Comparison of ENCODE assay signal across 10 mouse cellular contexts in genomic region chr9:63650905-63651304, GRCm38 (mm10). TPM values are rescaled to one million over a fixed set of nuclear protein-coding genes. Genes with fewer than 3 reads are reported as not detected.
DNase-seq lines count a peak whose midpoint lies in the region; ATAC-seq and TF ChIP-seq lines count a peak whose summit lies in the region.
"Had no signal": no experiment of that assay in that cellular context is flagged by ENCODE, and none has a peak within 500 bp of the region (broad histone marks: within the 10 kb centered on the region; RNA-seq: fewer than 3 reads in every experiment).

No protein-coding gene starts in this region.

- DNase-seq in heart, adult 11 months, result peak; percentile 97
- DNase-seq in heart, embryonic 10.5 days (ENCODE audit: low spot score), result no peak
- peak; percentile 61 to 63 for DNase-seq in heart, postnatal 36 days
- no peak for DNase-seq in ovary, postnatal 14 days (ENCODE audit: low spot score)
- no peak for DNase-seq in thymus, postnatal 0 days (ENCODE audit: low spot score)

- H3K4me3 ChIP-seq in heart, embryonic 10.5 days, result no peak overlapping the region
- H3K4me3 ChIP-seq in ES-Bruce4 (ENCODE audit: low read depth, low read length), result 0 out of 2 replicates have a peak overlapping the region, but pooled peaks have one; percentile 9
- H3K4me3 ChIP-seq in embryonic facial prominence, embryonic 13.5 days, result no peak overlapping the region
- no peak overlapping the region for H3K4me3 ChIP-seq in kidney, embryonic 16.5 days (ENCODE audit: low read length)

- no peak for TF ChIP-seq POLR2A in ES-Bruce4 (IDR thresholded peaks at IDR 0.05; ENCODE audit: insufficient read depth, low read length)

- 0 out of 2 replicates have a peak overlapping the region, but pooled peaks have one; percentile 10 for H3K9ac ChIP-seq in ES-Bruce4 (ENCODE audit: low read depth, poor library complexity, severe bottlenecking)
- H3K9ac ChIP-seq in embryonic facial prominence, embryonic 13.5 days, result peak overlapping the region; percentile 51
- H3K9ac ChIP-seq in kidney, embryonic 16.5 days (replicated peaks; ENCODE audit: low read length), result no peak overlapping the region

- WGBS in heart, embryonic 10.5 days, result 89% methylated on average over 14 of the region's 14 CpGs
- 63% methylated on average over 14 of the region's 14 CpGs for WGBS in embryonic facial prominence, embryonic 13.5 days
- 84% methylated on average over 14 of the region's 14 CpGs for WGBS in kidney, embryonic 16.5 days

- H3K27ac ChIP-seq in heart, embryonic 10.5 days, result no peak overlapping the region
- H3K27ac ChIP-seq in ES-Bruce4 (ENCODE audit: insufficient read depth, low read length), result no peak overlapping the region
- H3K27ac ChIP-seq in embryonic facial prominence, embryonic 13.5 days, result peak overlapping the region; percentile 93
- H3K27ac ChIP-seq in kidney, embryonic 16.5 days (ENCODE audit: low read length), result no peak overlapping the region

- intact Hi-C loops in heart, postnatal 36 days (cut with DNase I), result loop anchor here (1.0 to 5.0 kb wide), 3 partner anchors 56 to 193 kb away; partner anchors contain the start of gene Smad3

- H3K27me3 ChIP-seq in heart, embryonic 10.5 days (ENCODE audit: insufficient read depth, poor library complexity, severe bottlenecking), result no peaks in the 10 kb centered on the region
- no peaks in the 10 kb centered on the region for H3K27me3 ChIP-seq in ES-Bruce4 (ENCODE audit: control insufficient read depth, insufficient read depth, low read length, poor library complexity, severe bottlenecking)
- H3K27me3 ChIP-seq in embryonic facial prominence, embryonic 13.5 days, result no peaks in the 10 kb centered on the region
- no peaks in the 10 kb centered on the region for H3K27me3 ChIP-seq in kidney, embryonic 16.5 days (ENCODE audit: insufficient read depth, low read length)
- H3K27me3 ChIP-seq: CH12.LX had no signal

- H3K4me1 ChIP-seq in heart, embryonic 10.5 days, result peaks cover 30% of the 10 kb centered on the region
- no peaks in the 10 kb centered on the region for H3K4me1 ChIP-seq in ES-Bruce4 (ENCODE audit: control insufficient read depth, insufficient read depth, low read length)
- peaks cover 83% of the 10 kb centered on the region for H3K4me1 ChIP-seq in embryonic facial prominence, embryonic 13.5 days
- H3K4me1 ChIP-seq in kidney, embryonic 16.5 days (ENCODE audit: insufficient read depth, low read length), result peaks cover 28% of the 10 kb centered on the region

- TF ChIP-seq CTCF in ES-Bruce4 (IDR thresholded peaks at IDR 0.05; ENCODE audit: low read depth, low read length), result no peak

- peaks cover 95% of the 10 kb centered on the region for H3K36me3 ChIP-seq in heart, embryonic 10.5 days
- H3K36me3 ChIP-seq in ES-Bruce4 (ENCODE audit: control insufficient read depth, insufficient read depth, low read length, poor library complexity, severe bottlenecking), result no peaks in the 10 kb centered on the region
- H3K36me3 ChIP-seq in embryonic facial prominence, embryonic 13.5 days, result peaks cover 73% of the 10 kb centered on the region
- H3K36me3 ChIP-seq in kidney, embryonic 16.5 days (ENCODE audit: insufficient read depth, low read length), result peaks cover 71% of the 10 kb centered on the region

- H3K9me3 ChIP-seq in heart, embryonic 10.5 days, result no peaks in the 10 kb centered on the region
- no peaks in the 10 kb centered on the region for H3K9me3 ChIP-seq in ES-Bruce4 (replicated peaks; ENCODE audit: control insufficient read depth, insufficient read depth, low read length, poor library complexity, severe bottlenecking)
- no peaks in the 10 kb centered on the region for H3K9me3 ChIP-seq in embryonic facial prominence, embryonic 13.5 days
- no peaks in the 10 kb centered on the region for H3K9me3 ChIP-seq in kidney, embryonic 16.5 days (ENCODE audit: low read length)

- no peak for TF ChIP-seq EP300 in ES-Bruce4 (IDR thresholded peaks at IDR 0.05; ENCODE audit: insufficient read depth, low read depth, low read length)

- peak; percentile 26; the same call in 1 of the 2 replicates for ATAC-seq in embryonic facial prominence, embryonic 13.5 days (ENCODE audit: insufficient number of reproducible peaks, insufficient read depth, low FRiP score, low TSS enrichment, low read depth)
- no peak for ATAC-seq in kidney, embryonic 16.5 days (ENCODE audit: low FRiP score, low TSS enrichment)
- ATAC-seq: intestine, postnatal 0 days had no signal

- peak overlapping the region; percentile 11; the same call in 1 of the 2 replicates for H3K4me2 ChIP-seq in embryonic facial prominence, embryonic 13.5 days
- no peak overlapping the region for H3K4me2 ChIP-seq in kidney, embryonic 16.5 days (replicated peaks; ENCODE audit: low read depth, low read length)

RNA-seq across cellular contexts. Expression of gene Aagab, which starts 48.4 kb away (rescaled TPM):
- polyA plus RNA-seq in heart, embryonic 10.5 days (2016; fragmentation: Nextera tagmentation; extraction: Ambion mirVana), result 27.8 and 28.0 TPM in 2 replicates
- polyA plus RNA-seq in ES-Bruce4 (2011; ENCODE audit: insufficient read depth, insufficient read length, low read depth, missing spikeins), result 18.2 and 18.8 TPM in 2 replicates
- 28.0 and 28.9 TPM in 2 replicates for polyA plus RNA-seq in embryonic facial prominence, embryonic 13.5 days (2015; fragmentation: Nextera tagmentation; extraction: Ambion mirVana)
- 10 to 100 TPM; 16.8 to 17.7 TPM for total RNA-seq in heart, postnatal 36 days (2021)
- polyA plus RNA-seq in thymus, postnatal 0 days (2015; fragmentation: Nextera tagmentation; extraction: Ambion mirVana), result 53.7 and 56.4 TPM in 2 replicates
- 35.0 and 38.3 TPM in 2 replicates for polyA plus RNA-seq in kidney, embryonic 16.5 days (2015; fragmentation: Nextera tagmentation; extraction: Ambion mirVana)

RNA-seq across cellular contexts. Expression of gene Iqch, which starts 48.6 kb away (rescaled TPM):
- 0.11 TPM in 1 of 2 replicates, not detected in the other for polyA plus RNA-seq in heart, embryonic 10.5 days (2016; fragmentation: Nextera tagmentation; extraction: Ambion mirVana)
- polyA plus RNA-seq in ES-Bruce4 (2011; ENCODE audit: insufficient read depth, insufficient read length, low read depth, missing spikeins), result not detected in 2 replicates
- polyA plus RNA-seq in embryonic facial prominence, embryonic 13.5 days (2015; fragmentation: Nextera tagmentation; extraction: Ambion mirVana), result 0.10 TPM in 1 of 2 replicates, not detected in the other
- total RNA-seq in heart, postnatal 36 days (2021), result not detected
- polyA plus RNA-seq in thymus, postnatal 0 days (2015; fragmentation: Nextera tagmentation; extraction: Ambion mirVana), result 1.4 and 1.9 TPM in 2 replicates
- polyA plus RNA-seq in kidney, embryonic 16.5 days (2015; fragmentation: Nextera tagmentation; extraction: Ambion mirVana), result not detected in 2 replicates
- polyA plus RNA-seq: intestine, postnatal 0 days had no signal

Comparison
In these comparisons a context has a peak if more than half of its experiments do, and no peak if none do; other contexts are left out.
1. DNase-seq: peak in heart, adult 11 months (single experiment) and heart, postnatal 36 days (2 of 2); none in heart, embryonic 10.5 days (single experiment), ovary, postnatal 14 days (single experiment) and thymus, postnatal 0 days (single experiment).